Mouse (Mus musculus) testis, adult 2 months (tissue): ENCODE results near the gene Copz1. TPM values are rescaled to one million over a fixed set of nuclear protein-coding genes. Genes with fewer than 3 reads are reported as not detected.

Experiments used
- H3K27ac ChIP-seq: fragments of 200-500 bp; 2 replicates; pipeline ENCODE4 v1.5.1; 2012; ENCODE audit warnings: low read depth, low read length; ENCODE audit not compliant: control insufficient read depth, insufficient read depth
- H3K27me3 ChIP-seq: fragments of 200-500 bp; 2 replicates; pipeline ENCODE4 v1.6.1; 2012; ENCODE audit warnings: mild to moderate bottlenecking, low read length, moderate library complexity; ENCODE audit not compliant: control insufficient read depth, insufficient read depth
- H3K36me3 ChIP-seq: fragments of 200-500 bp; 2 replicates; pipeline ENCODE4 v1.6.1; 2012; ENCODE audit warnings: mild to moderate bottlenecking, low read length; ENCODE audit not compliant: control insufficient read depth, insufficient read depth
- H3K4me1 ChIP-seq: fragments of 200-500 bp; 2 replicates; pipeline ENCODE4 v1.6.1; 2012; ENCODE audit warnings: low read length; ENCODE audit not compliant: control insufficient read depth, insufficient read depth
- H3K4me3 ChIP-seq: fragments of 200-500 bp; 2 replicates; pipeline ENCODE4 v1.5.1; 2012; ENCODE audit warnings: low read depth, mild to moderate bottlenecking, low read length, moderate library complexity, mixed read lengths; ENCODE audit not compliant: control insufficient read depth
- CTCF ChIP-seq: fragments of 200-500 bp; IDR thresholded peaks from 2 replicates; pipeline ENCODE4 v1.5.1; 2012; ENCODE audit warnings: low read depth, mild to moderate bottlenecking, inconsistent platforms, low read length, moderate library complexity; ENCODE audit not compliant: control insufficient read depth, insufficient read depth, insufficient replicate concordance
- POLR2A ChIP-seq: fragments of 200-500 bp; IDR thresholded peaks from 2 replicates; pipeline ENCODE4 v1.6.1; 2012; ENCODE audit warnings: low read depth, mild to moderate bottlenecking, inconsistent platforms, low read length, moderate library complexity; ENCODE audit not compliant: control insufficient read depth
- polyA plus RNA-seq: library from polyadenylated mRNA; depleted of rRNA; stranded (reverse); fragments of >200 nt; gene quantifications from 2 replicates; pipeline ENCODE4 v1.2.3, GENCODE M21; 2012; rRNA removed

The Copz1 gene
- 51.6 and 56.8 TPM in 2 replicates for polyA plus RNA-seq

- Histone ChIP-seq H3K4me1 (no peaks in the 10 kb centered on the region), H3K4me3 (peak within 1 kb of the TSS; percentile 95), H3K27ac (peak within 1 kb of the TSS; percentile 50), H3K27me3 (no peaks in the 10 kb centered on the region), H3K36me3 (no peaks in the 10 kb centered on the region)
- TF ChIP-seq POLR2A (peak; percentile 85), CTCF (peak; percentile 1; the same call in 1 of the 2 replicates)
Measured at GRCm38 (mm10) chr15:103272419-103273279, at the start of gene Copz1. TSS of gene Copz1 (plus strand) at chr15:103272714.

- Histone ChIP-seq H3K27ac (no peak overlapping the region), H3K4me1 (no peaks in the 10 kb centered on the region), H3K27me3 (no peaks in the 10 kb centered on the region), H3K36me3 (no peaks in the 10 kb centered on the region), H3K4me3 (no peak overlapping the region)
- no peak for TF ChIP-seq CTCF
- no peak for TF ChIP-seq POLR2A
Measured at GRCm38 (mm10) chr15:103224161-103224560, 48.4 kb upstream of the Copz1 start.

DNA sequence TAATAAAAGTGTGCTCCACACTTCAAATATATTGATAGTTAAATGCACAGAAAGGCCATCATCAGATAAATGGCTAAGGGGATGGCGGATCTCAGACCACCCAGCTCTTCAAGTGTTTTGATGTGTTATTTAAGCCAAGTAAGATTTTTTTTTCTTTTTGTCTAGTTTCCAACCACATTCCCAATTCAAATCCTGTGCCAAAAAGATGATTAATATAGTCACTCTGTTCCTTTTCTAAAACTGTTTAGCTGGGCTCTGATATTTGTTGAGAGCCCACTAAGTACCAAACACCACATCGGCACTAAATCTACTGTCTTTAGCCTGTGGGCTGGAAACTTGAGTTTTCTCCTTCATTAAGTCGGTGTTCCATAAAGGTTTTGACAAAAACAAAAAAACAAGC lies 45.5 kb upstream of the Copz1 start:
- Histone ChIP-seq H3K36me3 (no peaks in the 10 kb centered on the region), H3K4me3 (no peak overlapping the region), H3K27me3 (no peaks in the 10 kb centered on the region), H3K27ac (peak overlapping the region; percentile 77), H3K4me1 (no peaks in the 10 kb centered on the region)
- TF ChIP-seq POLR2A = no peak
- no peak for TF ChIP-seq CTCF

- H3K4me3 ChIP-seq = no peak overlapping the region
- peak overlapping the region; percentile 77 for H3K27ac ChIP-seq
- no peaks in the 10 kb centered on the region for H3K36me3 ChIP-seq
- no peaks in the 10 kb centered on the region for H3K4me1 ChIP-seq
- TF ChIP-seq POLR2A (no peak), CTCF (no peak)
- no peaks in the 10 kb centered on the region for H3K27me3 ChIP-seq
Measured at GRCm38 (mm10) chr15:103227572-103227971, 44.9 kb upstream of the Copz1 start.

- no peaks in the 10 kb centered on the region for H3K4me1 ChIP-seq
- peak overlapping the region; percentile 49; the same call in 1 of the 2 replicates for H3K27ac ChIP-seq
- no peaks in the 10 kb centered on the region for H3K36me3 ChIP-seq
- no peak for TF ChIP-seq CTCF
- no peak for TF ChIP-seq POLR2A
- no peaks in the 10 kb centered on the region for H3K27me3 ChIP-seq
- H3K4me3 ChIP-seq = no peak overlapping the region
Measured at GRCm38 (mm10) chr15:103228904-103229303, 43.6 kb upstream of the Copz1 start.

- H3K27me3 ChIP-seq = no peaks in the 10 kb centered on the region
- H3K4me1 ChIP-seq = no peaks in the 10 kb centered on the region
- TF ChIP-seq CTCF (no peak), POLR2A (no peak)
- no peak overlapping the region for H3K4me3 ChIP-seq
- H3K27ac ChIP-seq = no peak overlapping the region
- H3K36me3 ChIP-seq = no peaks in the 10 kb centered on the region
Measured at GRCm38 (mm10) chr15:103233119-103233518, 39.4 kb upstream of the Copz1 start.

DNA sequence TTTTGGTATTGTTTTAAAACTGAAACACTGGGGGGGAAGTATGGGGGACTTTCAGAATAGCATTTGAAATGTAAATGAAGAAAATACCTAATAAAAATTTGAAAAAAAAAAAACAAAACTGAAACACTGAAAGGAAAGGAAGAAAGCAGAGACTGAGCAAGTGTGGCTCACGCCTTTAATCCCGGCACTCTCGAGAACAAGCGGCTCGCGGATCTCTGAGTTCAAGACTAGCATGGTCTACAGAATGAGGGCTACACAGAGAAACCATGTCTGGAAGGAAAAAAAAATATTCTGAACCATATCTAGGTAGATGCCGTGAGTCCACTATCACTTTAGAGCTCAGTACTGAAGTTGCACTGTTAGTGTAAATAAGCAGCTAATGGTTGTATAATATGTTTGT lies 35.2 kb upstream of the Copz1 start:
- Histone ChIP-seq H3K4me3 (no peak overlapping the region), H3K36me3 (no peaks in the 10 kb centered on the region; the same call in 1 of the 2 replicates)
- TF ChIP-seq CTCF (no peak), POLR2A (no peak)

More for the DNA sequence above, 35.2 kb upstream of the Copz1 start:
- Histone ChIP-seq H3K4me1 (no peaks in the 10 kb centered on the region), H3K27me3 (no peaks in the 10 kb centered on the region), H3K27ac (no peak overlapping the region)
